Mouse (Mus musculus): ENCODE data around the gene Kif22. TPM values are rescaled to one million over a fixed set of nuclear protein-coding genes. Genes with fewer than 3 reads are reported as not detected.

The Kif22 gene
- total and polyA plus RNA-seq, 2 experiments from 2014 or later, result 6.5 to 16.6 TPM

- no peak for TF ChIP-seq CTCF (IDR thresholded peaks at IDR 0.05; ENCODE audit: low read depth)
- peak overlapping the region; percentile 87 for H3K4me2 ChIP-seq (ENCODE audit: low read depth)
- H3K36me3 ChIP-seq (ENCODE audit: insufficient read depth), result peaks cover 17% of the 10 kb centered on the region
- H3K4me1 ChIP-seq (ENCODE audit: insufficient read depth), result peaks cover 50% of the 10 kb centered on the region
- H3K27me3 ChIP-seq (ENCODE audit: insufficient read depth, low read length), result no peaks in the 10 kb centered on the region
- no peaks in the 10 kb centered on the region for H3K9me3 ChIP-seq (ENCODE audit: low read length)
- 70% methylated on average over 13 of the region's 13 CpGs for WGBS
- no peak overlapping the region for H3K4me3 ChIP-seq (ENCODE audit: low read depth, low read length)
- H3K9ac ChIP-seq, result no peak overlapping the region
- no peak for ATAC-seq
- DNase-seq, result no peak
- no peak overlapping the region for H3K27ac ChIP-seq (ENCODE audit: low read depth, low read length)
Observed at GRCm38 (mm10) chr7:127023272-127023691, 19.0 kb downstream of the Kif22 start.

DNA sequence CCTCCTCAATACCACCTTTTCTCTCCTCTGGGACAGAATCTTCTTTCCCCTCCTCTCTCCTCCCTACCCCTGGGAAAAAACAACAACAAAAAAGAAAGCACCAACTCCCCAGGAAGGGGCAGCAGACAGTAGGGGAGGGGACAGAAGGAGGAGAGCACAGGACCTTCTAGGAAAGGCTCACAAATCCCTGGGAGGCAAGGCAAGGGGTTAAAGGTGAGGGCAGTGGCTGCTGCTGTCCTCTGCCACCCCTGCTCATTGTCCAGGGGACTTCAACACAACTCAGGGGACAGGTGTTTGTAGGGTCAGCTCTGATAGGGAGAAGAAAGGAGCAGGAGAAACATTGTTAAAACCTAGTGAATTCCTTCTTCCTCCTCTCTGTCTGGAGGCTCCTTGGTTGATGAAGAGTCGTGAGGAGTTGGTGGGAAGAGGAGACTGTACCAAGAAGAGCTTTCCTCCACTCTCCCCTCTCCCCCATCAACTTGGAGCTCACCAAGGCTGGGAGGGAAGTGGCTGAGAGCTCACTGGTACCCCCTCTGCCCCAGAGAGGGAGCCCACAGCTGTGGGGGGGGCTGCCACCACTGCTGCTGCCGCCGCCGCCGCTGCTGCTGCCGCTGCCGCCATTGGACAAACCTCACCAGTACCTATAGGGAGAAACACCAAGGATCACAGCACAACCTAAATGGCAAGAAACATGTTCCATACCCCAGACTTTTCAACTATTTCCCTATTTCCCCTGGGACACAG, 19.6 kb downstream of the Kif22 start:
- no peak overlapping the region for H3K27ac ChIP-seq (ENCODE audit: low read depth, low read length)

GRCm38 (mm10) chr7:127021563-127022527, 20.4 kb downstream of the Kif22 start:
- H3K27me3 ChIP-seq (ENCODE audit: insufficient read depth, low read length), result no peaks in the 10 kb centered on the region
- peaks cover 17% of the 10 kb centered on the region for H3K36me3 ChIP-seq (ENCODE audit: insufficient read depth)
- peak overlapping the region; percentile 71 for H3K9ac ChIP-seq
- ATAC-seq, result no peak
- 0 out of 2 replicates have a peak, but pooled peaks have one; percentile 0 for TF ChIP-seq CTCF (IDR thresholded peaks at IDR 0.05; ENCODE audit: low read depth)
- H3K27ac ChIP-seq (ENCODE audit: low read depth, low read length), result peak overlapping the region; percentile 86
- H3K4me2 ChIP-seq (ENCODE audit: low read depth), result peak overlapping the region; percentile 88
- H3K4me3 ChIP-seq (ENCODE audit: low read depth, low read length), result peak overlapping the region; percentile 46
- DNase-seq, result peak; percentile 59
- WGBS, result 32% methylated on average over 5 of the region's 5 CpGs
- H3K9me3 ChIP-seq (ENCODE audit: low read length), result no peaks in the 10 kb centered on the region
- H3K4me1 ChIP-seq (ENCODE audit: insufficient read depth), result peaks cover 50% of the 10 kb centered on the region

More for the DNA sequence above, 19.6 kb downstream of the Kif22 start:
- Histone ChIP-seq H3K4me2 (ENCODE audit: low read depth) (peak overlapping the region; percentile 87; the same call in 1 of the 2 replicates), H3K9me3 (ENCODE audit: low read length) (no peaks in the 10 kb centered on the region), H3K4me1 (ENCODE audit: insufficient read depth) (peaks cover 50% of the 10 kb centered on the region), H3K9ac (no peak overlapping the region), H3K36me3 (ENCODE audit: insufficient read depth) (peaks cover 17% of the 10 kb centered on the region), H3K27me3 (ENCODE audit: insufficient read depth, low read length) (no peaks in the 10 kb centered on the region), H3K4me3 (ENCODE audit: low read depth, low read length) (no peak overlapping the region)
- no peak for TF ChIP-seq CTCF (IDR thresholded peaks at IDR 0.05; ENCODE audit: low read depth)
- ATAC-seq (no peak), DNase-seq (no peak)
- WGBS, result 69% methylated on average over 7 of the region's 7 CpGs

- peak within 1 kb of the TSS; percentile 46 for H3K4me3 ChIP-seq (ENCODE audit: low read depth, low read length)
- H3K9me3 ChIP-seq (ENCODE audit: low read length), result no peaks in the 10 kb centered on the region
- peak within 1 kb of the TSS; percentile 88 for H3K4me2 ChIP-seq (ENCODE audit: low read depth)
- peak; percentile 73 for DNase-seq
- H3K9ac ChIP-seq, result peak within 1 kb of the TSS; percentile 71
- TF ChIP-seq CTCF (IDR thresholded peaks at IDR 0.05; ENCODE audit: low read depth), result 0 out of 2 replicates have a peak, but pooled peaks have one; percentile 1
- H3K27ac ChIP-seq (ENCODE audit: low read depth, low read length), result peak within 1 kb of the TSS; percentile 86
- peaks cover 17% of the 10 kb centered on the region for H3K36me3 ChIP-seq (ENCODE audit: insufficient read depth)
- peaks cover 51% of the 10 kb centered on the region for H3K4me1 ChIP-seq (ENCODE audit: insufficient read depth)
- WGBS, result 3% methylated on average over 34 of the region's 37 CpGs
- peak; percentile 30 for ATAC-seq
- H3K27me3 ChIP-seq (ENCODE audit: insufficient read depth, low read length), result no peaks in the 10 kb centered on the region
Observed at GRCm38 (mm10) chr7:127020901-127021562, 21.2 kb downstream of the Kif22 start, which contains the start of the genes Gm42742 and Prrt2. Gm42742 (minus strand) TSS chr7:127021097. Prrt2 (minus strand) TSS chr7:127021211.

DNA sequence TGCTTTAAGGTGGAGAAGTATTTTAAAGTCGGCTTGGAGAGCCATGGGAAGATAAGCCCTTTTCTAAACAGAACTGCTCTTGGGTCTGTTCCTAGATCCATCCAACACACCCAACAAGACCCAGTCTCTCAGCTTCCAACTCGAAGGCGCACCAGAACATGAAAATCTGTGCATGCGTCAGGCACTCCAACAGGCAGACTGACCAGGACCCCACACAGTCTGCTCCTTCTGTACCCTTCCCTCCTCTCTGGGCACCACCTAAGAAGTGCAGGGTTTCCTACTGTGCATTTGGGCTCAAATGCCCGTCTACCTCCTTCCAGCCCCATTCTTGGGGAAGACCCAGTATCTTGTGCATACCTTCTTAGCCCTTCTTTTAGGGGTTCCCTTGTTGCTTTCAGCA, 21.8 kb downstream of the Kif22 start:
- peak overlapping the region; percentile 46 for H3K4me3 ChIP-seq (ENCODE audit: low read depth, low read length)
- peaks cover 17% of the 10 kb centered on the region for H3K36me3 ChIP-seq (ENCODE audit: insufficient read depth)
- no peak for ATAC-seq
- 12% methylated on average over 5 of the region's 5 CpGs for WGBS
- peaks cover 56% of the 10 kb centered on the region for H3K4me1 ChIP-seq (ENCODE audit: insufficient read depth)
- DNase-seq, result no peak
- H3K27ac ChIP-seq (ENCODE audit: low read depth, low read length), result peak overlapping the region; percentile 86
- no peak for TF ChIP-seq CTCF (IDR thresholded peaks at IDR 0.05; ENCODE audit: low read depth)
- H3K9me3 ChIP-seq (ENCODE audit: low read length), result no peaks in the 10 kb centered on the region
- H3K9ac ChIP-seq, result peak overlapping the region; percentile 71
- H3K27me3 ChIP-seq (ENCODE audit: insufficient read depth, low read length), result no peaks in the 10 kb centered on the region
- peak overlapping the region; percentile 88 for H3K4me2 ChIP-seq (ENCODE audit: low read depth)

DNA sequence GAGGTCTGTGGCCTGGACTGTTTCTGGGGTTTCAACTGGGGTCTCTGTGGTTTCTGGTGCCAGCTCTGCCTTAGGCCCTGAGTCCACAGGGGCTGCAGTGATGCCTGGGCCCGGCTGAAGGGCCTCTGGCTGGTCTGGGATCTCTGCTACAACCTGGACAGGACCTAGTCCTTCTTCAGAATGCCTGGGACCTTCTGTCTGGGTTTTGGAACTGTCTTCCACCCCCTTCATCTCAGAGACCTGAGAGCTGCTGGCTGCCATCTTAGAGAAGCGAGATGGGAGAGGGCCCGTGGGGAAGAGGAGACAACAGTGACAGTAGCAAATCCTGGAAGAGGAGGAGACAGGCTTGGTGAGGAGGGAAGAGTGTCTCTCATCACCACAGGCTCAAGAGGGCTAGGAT, 22.2 kb downstream of the Kif22 start:
- DNase-seq, result peak; percentile 24
- Histone ChIP-seq H3K27ac (ENCODE audit: low read depth, low read length) (peak overlapping the region; percentile 86), H3K36me3 (ENCODE audit: insufficient read depth) (peaks cover 19% of the 10 kb centered on the region), H3K4me1 (ENCODE audit: insufficient read depth) (peaks cover 56% of the 10 kb centered on the region), H3K9me3 (ENCODE audit: low read length) (no peaks in the 10 kb centered on the region), H3K27me3 (ENCODE audit: insufficient read depth, low read length) (no peaks in the 10 kb centered on the region), H3K9ac (peak overlapping the region; percentile 71), H3K4me2 (ENCODE audit: low read depth) (peak overlapping the region; percentile 88), H3K4me3 (ENCODE audit: low read depth, low read length) (peak overlapping the region; percentile 46)
- TF ChIP-seq CTCF (IDR thresholded peaks at IDR 0.05; ENCODE audit: low read depth), result no peak
- ATAC-seq, result no peak
- WGBS, result 40% methylated on average over 3 of the region's 3 CpGs
